Mouse (Mus musculus) urinary bladder, adult 2 months (tissue): Measurements from ENCODE around the gene Ttc17. TPM values are rescaled to one million over a fixed set of nuclear protein-coding genes. Genes with fewer than 3 reads are reported as not detected.

Source experiments
- polyA plus RNA-seq: library from polyadenylated mRNA; depleted of rRNA; stranded (reverse); fragments of >200 nt; gene quantifications from 2 replicates; pipeline ENCODE4 v1.2.3, GENCODE M21; 2012; rRNA removed

The Ttc17 gene
- polyA plus RNA-seq, 1 experiment: 17.8 TPM

Other genes with a start within 250 kb of the Ttc17 start
- 58.2 and 73.7 TPM in 2 replicates for gene Hsd17b12, start 248.7 kb downstream of the Ttc17 start, polyA plus RNA-seq
- gene Api5, start 31.4 kb upstream of the Ttc17 start, polyA plus RNA-seq: 57.3 and 59.2 TPM in 2 replicates